ENCODE assay signal across 8 mouse cellular contexts in genomic region chr7:112453805-112454214, GRCm38 (mm10). TPM values are rescaled to one million over a fixed set of nuclear protein-coding genes. Genes with fewer than 3 reads are reported as not detected.
DNase-seq lines count a peak whose midpoint lies in the region; ATAC-seq and TF ChIP-seq lines count a peak whose summit lies in the region.

No protein-coding gene starts in this region.

- peak; percentile 96 for DNase-seq in heart, adult 11 months
- DNase-seq in heart, postnatal 25 days (ENCODE audit: low spot score) = no peak
- DNase-seq in testis, postnatal 14 days (ENCODE audit: low spot score) = no peak
- no peak for DNase-seq in cerebellum, postnatal 4 days (ENCODE audit: low spot score in 2 of 2)

- H3K9ac ChIP-seq in limb, embryonic 12.5 days (replicated peaks) = 0 out of 2 replicates have a peak overlapping the region, but pooled peaks have one; percentile 37

- 5% methylated on average over 3 of the region's 3 CpGs for WGBS in limb, embryonic 12.5 days

- no peaks in the 10 kb centered on the region for H3K9me3 ChIP-seq in limb, embryonic 12.5 days

- H3K36me3 ChIP-seq in testis, adult 2 months (ENCODE audit: control insufficient read depth, insufficient read depth, low read length) = no peaks in the 10 kb centered on the region
- H3K36me3 ChIP-seq in limb, embryonic 12.5 days = no peaks in the 10 kb centered on the region

- TF ChIP-seq CTCF in testis, adult 2 months (IDR thresholded peaks at IDR 0.05; ENCODE audit: control insufficient read depth, insufficient read depth, insufficient replicate concordance, low read depth, low read length) = no peak

- H3K27me3 ChIP-seq in testis, adult 2 months (ENCODE audit: control insufficient read depth, insufficient read depth, low read length) = no peaks in the 10 kb centered on the region
- H3K27me3 ChIP-seq in limb, embryonic 12.5 days = no peaks in the 10 kb centered on the region

- intact Hi-C loops in heart, postnatal 25 days (cut with DNase I) = no loop called here

- H3K4me3 ChIP-seq in testis, adult 2 months (ENCODE audit: control insufficient read depth, low read depth, low read length) = no peak overlapping the region
- H3K4me3 ChIP-seq in limb, embryonic 12.5 days (replicated peaks) = no peak overlapping the region

- no peak for ATAC-seq in limb, embryonic 12.5 days (ENCODE audit: insufficient number of reproducible peaks, insufficient read depth, low FRiP score, low TSS enrichment, low read depth)
- no peak for ATAC-seq in monocyte, adult 5-6 weeks (replicated peaks; ENCODE audit: insufficient number of reproducible peaks, low FRiP score, low TSS enrichment, poor library complexity, severe bottlenecking)
- ATAC-seq in granulocyte monocyte progenitor cell, adult 5-6 weeks (replicated peaks; ENCODE audit: poor library complexity, severe bottlenecking) = no peak

- peak overlapping the region; percentile 5 for H3K27ac ChIP-seq in testis, adult 2 months (ENCODE audit: control insufficient read depth, insufficient read depth, low read depth, low read length)
- H3K27ac ChIP-seq in limb, embryonic 12.5 days = peak overlapping the region; percentile 75

- H3K4me2 ChIP-seq in limb, embryonic 12.5 days = no peak overlapping the region

- no peak for TF ChIP-seq POLR2A in testis, adult 2 months (IDR thresholded peaks at IDR 0.05; ENCODE audit: control insufficient read depth, low read depth, low read length)

- H3K4me1 ChIP-seq in testis, adult 2 months (ENCODE audit: control insufficient read depth, insufficient read depth, low read length) = no peaks in the 10 kb centered on the region; the same call in none of the 2 replicates
- H3K4me1 ChIP-seq in limb, embryonic 12.5 days (replicated peaks) = peaks cover 40% of the 10 kb centered on the region

RNA-seq across cellular contexts. Expression of gene Parva, which starts 26.5 kb away (rescaled TPM):
- total RNA-seq in heart, postnatal 25 days (2021) = 10 to 100 TPM; 55.2 to 61.3 TPM
- polyA plus RNA-seq in testis, adult 2 months (2012; rRNA removed) = 4.3 and 5.4 TPM in 2 replicates
- 82.7 and 92.5 TPM in 2 replicates for polyA plus RNA-seq in limb, embryonic 12.5 days (2016; fragmentation: Nextera tagmentation; extraction: Ambion mirVana)
- total RNA-seq in monocyte, adult 5-6 weeks (2017) = not detected in 3 replicates
- total RNA-seq in granulocyte monocyte progenitor cell, adult 5-6 weeks (2014; fragmentation: Nextera tagmentation) = not detected in 2 replicates
- total RNA-seq in granulocyte monocyte progenitor cell, adult 5-6 weeks (2017) = not detected in 2 replicates

Comparison
In these comparisons a context has a peak if more than half of its experiments do, and no peak if none do; other contexts are left out.
1. RNA of gene Parva, which starts 26.5 kb away (total RNA-seq): 55.2 to 61.3 TPM in heart, postnatal 25 days; not detected in monocyte, adult 5-6 weeks and not detected in granulocyte monocyte progenitor cell, adult 5-6 weeks; every median in the first group is over 10 times any median in the second.